Mouse (Mus musculus) midbrain, postnatal 0 days (tissue): ENCODE results near the gene Sncb. TPM values are rescaled to one million over a fixed set of nuclear protein-coding genes. Genes with fewer than 3 reads are reported as not detected.

ENCODE experiments used
- ATAC-seq: fragments of 200-750 bp; cut with Nextera tagmentation; 2 replicates; pipeline ENCODE4 v1.8.0; 2017; ENCODE audit warnings: moderate number of reproducible peaks, mild to moderate bottlenecking, moderate TSS enrichment, moderate library complexity; ENCODE audit not compliant: low FRiP score
- DNase-seq: peaks from one replicate; pipeline ENCODE4 v3.0.0-alpha.2; 2015; ENCODE audit warnings: low spot score
- H3K27ac ChIP-seq: fragments of 300-500 bp; sonication (generic); 2 replicates; pipeline ENCODE4 v1.5.1; 2014; ENCODE audit warnings: low read depth, mild to moderate bottlenecking, low read length, mixed read lengths
- H3K27me3 ChIP-seq: fragments of 300-500 bp; sonication (generic); 2 replicates; pipeline ENCODE4 v1.6.1; 2014; ENCODE audit warnings: low read length, control low read depth, mixed read lengths; ENCODE audit not compliant: insufficient read depth
- H3K36me3 ChIP-seq: fragments of 300-500 bp; sonication (generic); 2 replicates; pipeline ENCODE4 v1.6.1; 2014; ENCODE audit warnings: low read length, control low read depth, mixed read lengths; ENCODE audit not compliant: insufficient read depth
- H3K4me1 ChIP-seq: fragments of 300-500 bp; sonication (generic); 2 replicates; pipeline ENCODE4 v1.6.1; 2014; ENCODE audit warnings: mild to moderate bottlenecking, control low read depth, antibody characterized with exemption, low read length, mixed read lengths; ENCODE audit not compliant: insufficient read depth
- H3K4me2 ChIP-seq: fragments of 300-500 bp; sonication (generic); 2 replicates; pipeline ENCODE4 v1.6.1; 2014; ENCODE audit warnings: low read depth, mild to moderate bottlenecking, low read length, mixed read lengths; ENCODE audit not compliant: poor library complexity, severe bottlenecking
- H3K4me3 ChIP-seq: fragments of 300-500 bp; sonication (generic); 2 replicates; pipeline ENCODE4 v1.5.1; 2014; ENCODE audit warnings: low read depth, mild to moderate bottlenecking, low read length, moderate library complexity
- H3K9ac ChIP-seq: fragments of 300-500 bp; sonication (generic); replicated peaks from 2 replicates; pipeline ENCODE4 v1.6.1; 2014; ENCODE audit warnings: mild to moderate bottlenecking, low read length, moderate library complexity, mixed read lengths; ENCODE audit not compliant: poor library complexity, severe bottlenecking
- H3K9me3 ChIP-seq: fragments of 300-500 bp; sonication (generic); 2 replicates; pipeline ENCODE4 v1.6.1; 2016; ENCODE audit warnings: low read length, control low read depth
- CTCF ChIP-seq: IDR thresholded peaks from 2 replicates; pipeline ENCODE4 v1.5.1; 2016; ENCODE audit warnings: antibody characterized with exemption, mild to moderate bottlenecking
- WGBS: fragments of 180-500 bp; shearing (Covaris S2); extraction: QIAGEN DNeasy Blood & Tissue Kit; methylation state at CpG from one replicate; pipeline ENCODE4 v1.1.7; 2014; 5-methylcytosine and 5-hydroxymethylcytosine counted together
- polyA plus RNA-seq: library from polyadenylated mRNA; unstranded; fragments of >200 nt; fragmentation: Nextera tagmentation; extraction: Ambion mirVana; gene quantifications from 2 replicates; pipeline ENCODE4 v1.2.1, GENCODE M21; 2015
- total RNA-seq: library from RNA; depleted of rRNA; stranded (reverse); fragments of >200 nt; gene quantifications from 2 replicates; pipeline ENCODE4 v1.2.3, GENCODE M21; 2014

Gene Sncb
- total and polyA plus RNA-seq, 2 experiments from 2014 or later, result 90.6 to 213 TPM

- H3K9ac ChIP-seq, result no peak overlapping the region
- no peaks in the 10 kb centered on the region for H3K9me3 ChIP-seq
- 75% methylated on average over 7 of the region's 7 CpGs for WGBS
- ATAC-seq, result no peak
- peaks cover 7% of the 10 kb centered on the region; the same call in 1 of the 2 replicates for H3K36me3 ChIP-seq
- peaks cover 17% of the 10 kb centered on the region; the same call in 1 of the 2 replicates for H3K4me1 ChIP-seq
- H3K4me2 ChIP-seq, result no peak overlapping the region
- DNase-seq, result no peak
- no peak overlapping the region for H3K27ac ChIP-seq
- no peaks in the 10 kb centered on the region; the same call in 1 of the 2 replicates for H3K27me3 ChIP-seq
- no peak for TF ChIP-seq CTCF
- H3K4me3 ChIP-seq, result no peak overlapping the region
Observed at GRCm38 (mm10) chr13:54760906-54761305, 5.5 kb downstream of the Sncb start.

- Histone ChIP-seq H3K27me3 (no peaks in the 10 kb centered on the region; the same call in 1 of the 2 replicates), H3K9ac (no peak overlapping the region), H3K4me1 (peaks cover 20% of the 10 kb centered on the region; the same call in 1 of the 2 replicates), H3K4me2 (no peak overlapping the region), H3K27ac (peak overlapping the region; percentile 18; the same call in 1 of the 2 replicates), H3K36me3 (peaks cover 7% of the 10 kb centered on the region; the same call in 1 of the 2 replicates), H3K9me3 (no peaks in the 10 kb centered on the region), H3K4me3 (no peak overlapping the region)
- DNase-seq, result peak; percentile 64
- TF ChIP-seq CTCF, result no peak
- no peak for ATAC-seq
- 58% methylated on average over 8 of the region's 8 CpGs for WGBS
Observed at GRCm38 (mm10) chr13:54760164-54760795, 6.1 kb downstream of the Sncb start.

- no peak for DNase-seq
- peak overlapping the region; percentile 32; the same call in 1 of the 2 replicates for H3K27ac ChIP-seq
- no peak for ATAC-seq
- peak overlapping the region; percentile 34; the same call in 1 of the 2 replicates for H3K4me3 ChIP-seq
- peak overlapping the region; percentile 48; the same call in 1 of the 2 replicates for H3K9ac ChIP-seq
- peaks cover 7% of the 10 kb centered on the region; the same call in 1 of the 2 replicates for H3K36me3 ChIP-seq
- H3K4me1 ChIP-seq, result peaks cover 26% of the 10 kb centered on the region; the same call in 1 of the 2 replicates
- H3K27me3 ChIP-seq, result no peaks in the 10 kb centered on the region; the same call in 1 of the 2 replicates
- whole genome bisulfite sequencing, result 12% methylated on average over 7 of the region's 7 CpGs
- H3K9me3 ChIP-seq, result no peaks in the 10 kb centered on the region
- peak overlapping the region; percentile 62 for H3K4me2 ChIP-seq
- no peak for TF ChIP-seq CTCF
Observed at GRCm38 (mm10) chr13:54759496-54759895, 6.9 kb downstream of the Sncb start.

GRCm38 (mm10) chr13:54758756-54759470, 7.5 kb downstream of the Sncb start:
- peak overlapping the region; percentile 62 for H3K4me2 ChIP-seq
- H3K27me3 ChIP-seq, result no peaks in the 10 kb centered on the region
- DNase-seq (no peak), ATAC-seq (peak; percentile 15)
- peak overlapping the region; percentile 55 for H3K27ac ChIP-seq
- 0% methylated on average over 29 of the region's 29 CpGs for WGBS
- peaks cover 27% of the 10 kb centered on the region; the same call in 1 of the 2 replicates for H3K4me1 ChIP-seq
- TF ChIP-seq CTCF, result no peak
- H3K9me3 ChIP-seq, result no peaks in the 10 kb centered on the region
- peaks cover 4% of the 10 kb centered on the region; the same call in 1 of the 2 replicates for H3K36me3 ChIP-seq
- H3K4me3 ChIP-seq, result peak overlapping the region; percentile 34
- H3K9ac ChIP-seq, result peak overlapping the region; percentile 48

GRCm38 (mm10) chr13:54758045-54758755, 8.2 kb downstream of the Sncb start:
- H3K4me3 ChIP-seq, result peak overlapping the region; percentile 34
- TF ChIP-seq CTCF, result peak; percentile 94
- under 1% methylated on average over 43 of the region's 43 CpGs for WGBS
- peak overlapping the region; percentile 92 for H3K27ac ChIP-seq
- peaks cover 4% of the 10 kb centered on the region; the same call in 1 of the 2 replicates for H3K36me3 ChIP-seq
- peak; percentile 84 for ATAC-seq
- H3K9ac ChIP-seq, result peak overlapping the region; percentile 48
- H3K9me3 ChIP-seq, result no peaks in the 10 kb centered on the region
- peak overlapping the region; percentile 62 for H3K4me2 ChIP-seq
- peak; percentile 97 for DNase-seq
- H3K4me1 ChIP-seq, result peaks cover 27% of the 10 kb centered on the region; the same call in 1 of the 2 replicates
- no peaks in the 10 kb centered on the region for H3K27me3 ChIP-seq
